In genomic region chr11:120458847-120459597, GRCm38 (mm10) we compare ENCODE assay signal across 8 mouse cellular contexts. TPM values are rescaled to one million over a fixed set of nuclear protein-coding genes. Genes with fewer than 3 reads are reported as not detected.
DNase-seq lines count a peak whose midpoint lies in the region; ATAC-seq and TF ChIP-seq lines count a peak whose summit lies in the region.

No protein-coding gene starts in this region.

- no peak for ATAC-seq in lung, postnatal 0 days
- ATAC-seq in embryonic facial prominence, embryonic 13.5 days (ENCODE audit: insufficient number of reproducible peaks, insufficient read depth, low FRiP score, low TSS enrichment, low read depth): no peak
- ATAC-seq in limb, embryonic 15.5 days (ENCODE audit: insufficient number of reproducible peaks, low FRiP score, low TSS enrichment, low read depth): no peak
- ATAC-seq in stomach, embryonic 14.5 days (ENCODE audit: insufficient number of reproducible peaks, insufficient read depth, low FRiP score, low read depth): no peak

- DNase-seq in lung, postnatal 0 days (ENCODE audit: low spot score): peak; percentile 17
- DNase-seq in lung, postnatal 25 days (ENCODE audit: low spot score): no peak
- no peak for DNase-seq in urinary bladder, postnatal 10 days (ENCODE audit: low spot score)
- DNase-seq in cerebellum, postnatal 4 days (ENCODE audit: low spot score in 2 of 2): no peak
- no peak for DNase-seq in cerebellum, postnatal 36 days

- peaks cover 3% of the 10 kb centered on the region; the same call in 1 of the 2 replicates for H3K36me3 ChIP-seq in lung, postnatal 0 days (ENCODE audit: insufficient read depth, low read length)
- H3K36me3 ChIP-seq in embryonic facial prominence, embryonic 13.5 days: peaks cover 57% of the 10 kb centered on the region
- H3K36me3 ChIP-seq in limb, embryonic 15.5 days: peaks cover 43% of the 10 kb centered on the region
- peaks cover 23% of the 10 kb centered on the region for H3K36me3 ChIP-seq in stomach, embryonic 14.5 days (ENCODE audit: control insufficient read depth, insufficient read depth, low read length)

- H3K27me3 ChIP-seq in lung, postnatal 0 days (replicated peaks; ENCODE audit: insufficient read depth, low read length): no peaks in the 10 kb centered on the region
- H3K27me3 ChIP-seq in embryonic facial prominence, embryonic 13.5 days: no peaks in the 10 kb centered on the region
- no peaks in the 10 kb centered on the region for H3K27me3 ChIP-seq in limb, embryonic 15.5 days
- no peaks in the 10 kb centered on the region for H3K27me3 ChIP-seq in stomach, embryonic 14.5 days (ENCODE audit: control insufficient read depth, insufficient read depth, low read length)

- no peaks in the 10 kb centered on the region for H3K9me3 ChIP-seq in lung, postnatal 0 days (ENCODE audit: low read length)
- H3K9me3 ChIP-seq in embryonic facial prominence, embryonic 13.5 days: no peaks in the 10 kb centered on the region
- H3K9me3 ChIP-seq in limb, embryonic 15.5 days: no peaks in the 10 kb centered on the region
- no peaks in the 10 kb centered on the region for H3K9me3 ChIP-seq in stomach, embryonic 14.5 days (ENCODE audit: control insufficient read depth, low read depth, low read length)

- WGBS in lung, postnatal 0 days: 59% methylated on average over 6 of the region's 6 CpGs
- 64% methylated on average over 6 of the region's 6 CpGs for WGBS in embryonic facial prominence, embryonic 13.5 days
- WGBS in limb, embryonic 15.5 days: 62% methylated on average over 6 of the region's 6 CpGs
- WGBS in stomach, embryonic 14.5 days: 64% methylated on average over 6 of the region's 6 CpGs

- H3K4me2 ChIP-seq in lung, postnatal 0 days (replicated peaks; ENCODE audit: low read depth, low read length): peak overlapping the region; percentile 89
- H3K4me2 ChIP-seq in embryonic facial prominence, embryonic 13.5 days: peak overlapping the region; percentile 91
- peak overlapping the region; percentile 76 for H3K4me2 ChIP-seq in limb, embryonic 15.5 days
- peak overlapping the region; percentile 94 for H3K4me2 ChIP-seq in stomach, embryonic 14.5 days (replicated peaks; ENCODE audit: low read depth, low read length)

- no peak overlapping the region; the same call in 1 of the 2 replicates for H3K27ac ChIP-seq in lung, postnatal 0 days (ENCODE audit: low read length)
- H3K27ac ChIP-seq in embryonic facial prominence, embryonic 13.5 days: no peak overlapping the region
- H3K27ac ChIP-seq in limb, embryonic 15.5 days: no peak overlapping the region
- H3K27ac ChIP-seq in stomach, embryonic 14.5 days (ENCODE audit: low read length): no peak overlapping the region

- TF ChIP-seq CTCF in lung, postnatal 0 days (IDR thresholded peaks at IDR 0.05): peak; percentile 51

- peak overlapping the region; percentile 88 for H3K4me3 ChIP-seq in lung, postnatal 0 days (ENCODE audit: low read depth, low read length)
- peak overlapping the region; percentile 91 for H3K4me3 ChIP-seq in embryonic facial prominence, embryonic 13.5 days
- peak overlapping the region; percentile 76 for H3K4me3 ChIP-seq in limb, embryonic 15.5 days
- peak overlapping the region; percentile 58 for H3K4me3 ChIP-seq in stomach, embryonic 14.5 days (ENCODE audit: low read depth, low read length)

- peak overlapping the region; percentile 84 for H3K9ac ChIP-seq in lung, postnatal 0 days (replicated peaks; ENCODE audit: low read depth)
- peak overlapping the region; percentile 97 for H3K9ac ChIP-seq in embryonic facial prominence, embryonic 13.5 days
- H3K9ac ChIP-seq in limb, embryonic 15.5 days: peak overlapping the region; percentile 95; the same call in 1 of the 2 replicates
- peak overlapping the region; percentile 75 for H3K9ac ChIP-seq in stomach, embryonic 14.5 days (replicated peaks; ENCODE audit: low read depth, low read length)

- H3K4me1 ChIP-seq in lung, postnatal 0 days (ENCODE audit: insufficient read depth, low read depth, low read length): peaks cover 5% of the 10 kb centered on the region; the same call in 1 of the 2 replicates
- H3K4me1 ChIP-seq in embryonic facial prominence, embryonic 13.5 days: peaks cover 21% of the 10 kb centered on the region
- peaks cover 20% of the 10 kb centered on the region for H3K4me1 ChIP-seq in limb, embryonic 15.5 days
- peaks cover 16% of the 10 kb centered on the region for H3K4me1 ChIP-seq in stomach, embryonic 14.5 days (ENCODE audit: control insufficient read depth, insufficient read depth, low read length)

- no peak for TF ChIP-seq EP300 in lung, postnatal 0 days (IDR thresholded peaks at IDR 0.05)

RNA-seq across cellular contexts. Expression of gene Ccdc137, which starts 1.1 kb away (rescaled TPM):
- 16.5 and 21.1 TPM in 2 replicates for polyA plus RNA-seq in lung, postnatal 0 days (2015; fragmentation: Nextera tagmentation; extraction: Ambion mirVana)
- 39.8 and 45.0 TPM in 2 replicates for polyA plus RNA-seq in embryonic facial prominence, embryonic 13.5 days (2015; fragmentation: Nextera tagmentation; extraction: Ambion mirVana)
- polyA plus RNA-seq in limb, embryonic 15.5 days (2015; fragmentation: Nextera tagmentation; extraction: Ambion mirVana): 32.4 and 34.1 TPM in 2 replicates
- polyA plus RNA-seq in stomach, embryonic 14.5 days (2014; fragmentation: Nextera tagmentation; extraction: Ambion mirVana): 30.9 and 31.1 TPM in 2 replicates

RNA-seq across cellular contexts. Expression of gene Oxld1, which starts 1.2 kb away (rescaled TPM):
- 14.9 and 18.9 TPM in 2 replicates for polyA plus RNA-seq in lung, postnatal 0 days (2015; fragmentation: Nextera tagmentation; extraction: Ambion mirVana)
- 15.8 TPM in 2 replicates for polyA plus RNA-seq in embryonic facial prominence, embryonic 13.5 days (2015; fragmentation: Nextera tagmentation; extraction: Ambion mirVana)
- 13.1 and 14.4 TPM in 2 replicates for polyA plus RNA-seq in limb, embryonic 15.5 days (2015; fragmentation: Nextera tagmentation; extraction: Ambion mirVana)
- 15.0 and 15.3 TPM in 2 replicates for polyA plus RNA-seq in stomach, embryonic 14.5 days (2014; fragmentation: Nextera tagmentation; extraction: Ambion mirVana)

RNA-seq across cellular contexts. Expression of gene Pde6g, which starts 5.7 kb away (rescaled TPM):
- not detected in 2 replicates for polyA plus RNA-seq in lung, postnatal 0 days (2015; fragmentation: Nextera tagmentation; extraction: Ambion mirVana)
- polyA plus RNA-seq in embryonic facial prominence, embryonic 13.5 days (2015; fragmentation: Nextera tagmentation; extraction: Ambion mirVana): 0.29 TPM in 1 of 2 replicates, not detected in the other
- 0.17 and 0.52 TPM in 2 replicates for polyA plus RNA-seq in limb, embryonic 15.5 days (2015; fragmentation: Nextera tagmentation; extraction: Ambion mirVana)
- 0.21 TPM in 1 of 2 replicates, not detected in the other for polyA plus RNA-seq in stomach, embryonic 14.5 days (2014; fragmentation: Nextera tagmentation; extraction: Ambion mirVana)

RNA-seq across cellular contexts. Expression of gene Arl16, which starts 8.4 kb away (rescaled TPM):
- polyA plus RNA-seq in lung, postnatal 0 days (2015; fragmentation: Nextera tagmentation; extraction: Ambion mirVana): 29.8 and 33.4 TPM in 2 replicates
- 59.6 and 63.6 TPM in 2 replicates for polyA plus RNA-seq in embryonic facial prominence, embryonic 13.5 days (2015; fragmentation: Nextera tagmentation; extraction: Ambion mirVana)
- polyA plus RNA-seq in limb, embryonic 15.5 days (2015; fragmentation: Nextera tagmentation; extraction: Ambion mirVana): 50.5 and 53.8 TPM in 2 replicates
- polyA plus RNA-seq in stomach, embryonic 14.5 days (2014; fragmentation: Nextera tagmentation; extraction: Ambion mirVana): 43.3 and 49.4 TPM in 2 replicates

RNA-seq across cellular contexts. Expression of gene Tspan10, which starts 16.6 kb away (rescaled TPM):
- polyA plus RNA-seq in lung, postnatal 0 days (2015; fragmentation: Nextera tagmentation; extraction: Ambion mirVana): not detected in 2 replicates
- polyA plus RNA-seq in embryonic facial prominence, embryonic 13.5 days (2015; fragmentation: Nextera tagmentation; extraction: Ambion mirVana): 0.30 and 0.35 TPM in 2 replicates
- polyA plus RNA-seq in limb, embryonic 15.5 days (2015; fragmentation: Nextera tagmentation; extraction: Ambion mirVana): 0.28 and 0.43 TPM in 2 replicates
- not detected in 2 replicates for polyA plus RNA-seq in stomach, embryonic 14.5 days (2014; fragmentation: Nextera tagmentation; extraction: Ambion mirVana)
